Mouse (Mus musculus): ENCODE results near the gene Gpr137b. TPM values are rescaled to one million over a fixed set of nuclear protein-coding genes. Genes with fewer than 3 reads are reported as not detected.
"Not testable (repeated sequence)": the region's sequence is repeated elsewhere in the genome, so short reads cannot be mapped to it uniquely, and the experiment has no call there.

Gpr137b gene
- polyA plus RNA-seq (2012; ENCODE audit: insufficient read depth, insufficient read length, low replicate concordance, missing spikeins) = not detected in 2 replicates

- not testable (repeated sequence) for H3K27ac ChIP-seq (ENCODE audit: insufficient read depth, low read depth, low read length); H3K4me1 ChIP-seq (ENCODE audit: control insufficient read depth, insufficient read depth, low read length)
- WGBS = 0% methylated on average over 61 of the region's 78 CpGs
- peak within 1 kb of the TSS; percentile 64 for H3K4me3 ChIP-seq (ENCODE audit: insufficient read depth, low read depth, low read length)
Measured at GRCm38 (mm10) chr13:13393228-13394095, at the start of gene Gpr137b. Gene Gpr137b, minus strand, starts transcription at chr13:13394014.

GRCm38 (mm10) chr13:13438112-13438953 lies 44.5 kb upstream of the Gpr137b start:
- H3K4me3 ChIP-seq (ENCODE audit: insufficient read depth, low read depth, low read length) = peak overlapping the region; percentile 7; the same call in 1 of the 2 replicates
- H3K27ac ChIP-seq (ENCODE audit: insufficient read depth, low read depth, low read length); H3K4me1 ChIP-seq (ENCODE audit: control insufficient read depth, insufficient read depth, low read length): not testable (repeated sequence)
- 6% methylated on average over 19 of the region's 28 CpGs for WGBS

- WGBS = under 1% methylated on average over 30 of the region's 39 CpGs
- not testable (repeated sequence) for H3K4me1 ChIP-seq (ENCODE audit: control insufficient read depth, insufficient read depth, low read length)
Measured at GRCm38 (mm10) chr13:13437460-13438015, 43.7 kb upstream of the Gpr137b start, which contains the start of gene Nid1. Gene Nid1, plus strand, starts transcription at chr13:13437551.

GRCm38 (mm10) chr13:13436161-13436560 lies 42.3 kb upstream of the Gpr137b start:
- 91% methylated on average over 5 of the region's 7 CpGs for WGBS
- H3K4me1 ChIP-seq (ENCODE audit: control insufficient read depth, insufficient read depth, low read length); H3K4me3 ChIP-seq (ENCODE audit: insufficient read depth, low read depth, low read length); H3K27ac ChIP-seq (ENCODE audit: insufficient read depth, low read depth, low read length): not testable (repeated sequence)

More at GRCm38 (mm10) chr13:13437460-13438015, 43.7 kb upstream of the Gpr137b start, which contains the start of gene Nid1:
- peak within 1 kb of the TSS; percentile 24 for H3K4me3 ChIP-seq (ENCODE audit: insufficient read depth, low read depth, low read length)
- H3K27ac ChIP-seq (ENCODE audit: insufficient read depth, low read depth, low read length) = not testable (repeated sequence)

- H3K27ac ChIP-seq (ENCODE audit: insufficient read depth, low read depth, low read length); H3K4me1 ChIP-seq (ENCODE audit: control insufficient read depth, insufficient read depth, low read length); H3K4me3 ChIP-seq (ENCODE audit: insufficient read depth, low read depth, low read length): not testable (repeated sequence)
- WGBS = 82% methylated on average over 2 of the region's 5 CpGs
Measured at GRCm38 (mm10) chr13:13423301-13423700, 29.5 kb upstream of the Gpr137b start.

GRCm38 (mm10) chr13:13418859-13419258 lies 25.0 kb upstream of the Gpr137b start:
- not testable (repeated sequence) for H3K4me3 ChIP-seq (ENCODE audit: insufficient read depth, low read depth, low read length); H3K27ac ChIP-seq (ENCODE audit: insufficient read depth, low read depth, low read length); H3K4me1 ChIP-seq (ENCODE audit: control insufficient read depth, insufficient read depth, low read length)
- WGBS = 95% methylated on average over 7 of the region's 12 CpGs

GRCm38 (mm10) chr13:13416007-13416337 lies 22.2 kb upstream of the Gpr137b start:
- H3K4me1 ChIP-seq (ENCODE audit: control insufficient read depth, insufficient read depth, low read length); H3K4me3 ChIP-seq (ENCODE audit: insufficient read depth, low read depth, low read length); H3K27ac ChIP-seq (ENCODE audit: insufficient read depth, low read depth, low read length): not testable (repeated sequence)
- WGBS = 77% methylated on average over 4 of the region's 4 CpGs

GRCm38 (mm10) chr13:13415120-13416006 lies 21.5 kb upstream of the Gpr137b start:
- WGBS = 32% methylated on average over 23 of the region's 23 CpGs
- not testable (repeated sequence) for H3K4me1 ChIP-seq (ENCODE audit: control insufficient read depth, insufficient read depth, low read length); H3K4me3 ChIP-seq (ENCODE audit: insufficient read depth, low read depth, low read length); H3K27ac ChIP-seq (ENCODE audit: insufficient read depth, low read depth, low read length)

GRCm38 (mm10) chr13:13414206-13414605 lies 20.4 kb upstream of the Gpr137b start:
- no peak overlapping the region for H3K4me3 ChIP-seq (ENCODE audit: insufficient read depth, low read depth, low read length)
- no peaks in the 10 kb centered on the region for H3K4me1 ChIP-seq (ENCODE audit: control insufficient read depth, insufficient read depth, low read length)
- H3K27ac ChIP-seq (ENCODE audit: insufficient read depth, low read depth, low read length) = no peak overlapping the region
- 72% methylated on average over 3 of the region's 3 CpGs for WGBS
- TF ChIP-seq CTCF (IDR thresholded peaks at IDR 0.05; ENCODE audit: insufficient read depth, low read depth, low read length) (no peak), POLR2A (IDR thresholded peaks at IDR 0.05; ENCODE audit: insufficient read depth, low read depth, low read length) (no peak)

GRCm38 (mm10) chr13:13405511-13405910 lies 11.7 kb upstream of the Gpr137b start:
- no CpG with 5 or more reads among the region's 6 CpGs for WGBS
- not testable (repeated sequence) for H3K4me3 ChIP-seq (ENCODE audit: insufficient read depth, low read depth, low read length); H3K27ac ChIP-seq (ENCODE audit: insufficient read depth, low read depth, low read length); H3K4me1 ChIP-seq (ENCODE audit: control insufficient read depth, insufficient read depth, low read length)

GRCm38 (mm10) chr13:13404517-13405155 lies 10.8 kb upstream of the Gpr137b start:
- WGBS = 95% methylated on average over 6 of the region's 6 CpGs
- H3K4me3 ChIP-seq (ENCODE audit: insufficient read depth, low read depth, low read length); H3K4me1 ChIP-seq (ENCODE audit: control insufficient read depth, insufficient read depth, low read length); H3K27ac ChIP-seq (ENCODE audit: insufficient read depth, low read depth, low read length): not testable (repeated sequence)

- H3K4me1 ChIP-seq (ENCODE audit: control insufficient read depth, insufficient read depth, low read length); H3K4me3 ChIP-seq (ENCODE audit: insufficient read depth, low read depth, low read length); H3K27ac ChIP-seq (ENCODE audit: insufficient read depth, low read depth, low read length): not testable (repeated sequence)
- WGBS = 80% methylated on average over 6 of the region's 6 CpGs
Measured at GRCm38 (mm10) chr13:13403839-13404238, 10.0 kb upstream of the Gpr137b start.

- H3K4me3 ChIP-seq (ENCODE audit: insufficient read depth, low read depth, low read length); H3K4me1 ChIP-seq (ENCODE audit: control insufficient read depth, insufficient read depth, low read length); H3K27ac ChIP-seq (ENCODE audit: insufficient read depth, low read depth, low read length): not testable (repeated sequence)
- 93% methylated on average over 3 of the region's 3 CpGs for WGBS
Measured at GRCm38 (mm10) chr13:13403366-13403765, 9.6 kb upstream of the Gpr137b start.

Data from olfactory bulb, adult 2 months (tissue).